Comparison of ENCODE assay signal across 19 mouse cellular contexts in the genomic region with DNA sequence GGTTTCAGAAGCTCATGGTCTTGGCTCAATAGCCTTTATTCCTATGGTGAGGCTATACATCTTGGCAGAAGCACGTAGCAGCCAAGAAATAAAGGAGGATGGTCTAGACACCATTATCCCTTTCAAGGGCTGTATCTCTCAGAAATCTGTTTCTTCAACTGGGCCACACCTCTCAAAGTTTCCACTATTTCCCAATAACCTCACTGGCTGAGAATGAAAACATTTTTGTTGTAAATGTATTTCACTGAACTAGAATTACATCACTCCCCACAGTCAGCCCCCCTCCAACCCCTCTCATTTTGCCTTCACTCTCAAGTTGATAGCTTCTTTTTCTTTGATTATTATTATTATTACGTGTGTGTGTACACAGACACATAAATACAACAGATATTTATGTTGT.
A peak's percentile ranks its signal among the peaks of the same experiment; 100 is the strongest.
DNase-seq lines count a peak whose midpoint lies in the region; ATAC-seq and TF ChIP-seq lines count a peak whose summit lies in the region.
"Had no signal": no experiment of that assay in that cellular context is flagged by ENCODE, and none has a peak within 500 bp of the region (broad histone marks: within the 10 kb centered on the region; RNA-seq: fewer than 3 reads in every experiment).

No protein-coding gene starts in this region.

- no peak overlapping the region for H3K4me3 ChIP-seq in heart, embryonic 15.5 days
- H3K4me3 ChIP-seq in heart, adult 2 months, result no peak overlapping the region
- H3K4me3 ChIP-seq in lung, adult 2 months (replicated peaks; ENCODE audit: extremely low read depth, low read depth, low read length), result no peak overlapping the region
- no peak overlapping the region for H3K4me3 ChIP-seq in cerebellum, adult 2 months (replicated peaks; ENCODE audit: insufficient read depth, low read depth, low read length)
- H3K4me3 ChIP-seq: embryonic facial prominence, embryonic 10.5 days; embryonic facial prominence, embryonic 12.5 days; forebrain, embryonic 13.5 days; forebrain, embryonic 15.5 days had no signal

- no peak overlapping the region for H3K9ac ChIP-seq in heart, embryonic 15.5 days
- H3K9ac ChIP-seq in heart, adult 2 months (ENCODE audit: low read depth, low read length), result no peak overlapping the region
- H3K9ac ChIP-seq: embryonic facial prominence, embryonic 12.5 days; forebrain, embryonic 13.5 days; forebrain, embryonic 15.5 days had no signal

- no peak for TF ChIP-seq EP300 in heart, adult 2 months (IDR thresholded peaks at IDR 0.05; ENCODE audit: insufficient read depth, low read depth, low read length)

- ATAC-seq in heart, embryonic 15.5 days (replicated peaks; ENCODE audit: insufficient number of reproducible peaks, insufficient read depth, low FRiP score, low read depth), result 0 out of 2 replicates have a peak, but pooled peaks have one; percentile 18
- ATAC-seq in granulocyte monocyte progenitor cell, adult 5-6 weeks (replicated peaks; ENCODE audit: poor library complexity, severe bottlenecking), result peak; percentile 44
- ATAC-seq in megakaryocyte progenitor cell, adult 5-6 weeks (replicated peaks; ENCODE audit: poor library complexity), result peak; percentile 26; the same call in 1 of the 2 replicates
- ATAC-seq: forebrain, embryonic 13.5 days; forebrain, embryonic 15.5 days had no signal

- no peak for TF ChIP-seq POLR2A in heart, adult 2 months (IDR thresholded peaks at IDR 0.05; ENCODE audit: insufficient read depth, low read depth, low read length)
- no peak for TF ChIP-seq POLR2A in lung, adult 2 months (IDR thresholded peaks at IDR 0.05; ENCODE audit: borderline replicate concordance, extremely low read depth, low read depth, low read length)
- TF ChIP-seq POLR2A in cerebellum, adult 2 months (IDR thresholded peaks at IDR 0.05; ENCODE audit: borderline replicate concordance, insufficient read depth, low read length), result no peak

- intact Hi-C loops in heart, adult 2 months (cut with DNase I), result loop anchor here (5.0 kb wide), 1 partner anchor 94 kb away; no protein-coding TSS in a partner anchor

- TF ChIP-seq CTCF in heart, adult 2 months (IDR thresholded peaks at IDR 0.05), result no peak
- TF ChIP-seq CTCF in lung, adult 2 months (IDR thresholded peaks at IDR 0.05; ENCODE audit: insufficient read depth, low read length), result no peak
- no peak for TF ChIP-seq CTCF in cerebellum, adult 2 months (IDR thresholded peaks at IDR 0.05; ENCODE audit: borderline replicate concordance, insufficient read depth, low read depth, low read length)

- WGBS in heart, embryonic 15.5 days, result 73% methylated on average over 2 of the region's 2 CpGs
- 82% methylated on average over 2 of the region's 2 CpGs for WGBS in heart, adult 2 months
- 73% methylated on average over 2 of the region's 2 CpGs for WGBS in lung, adult 2 months
- 61% methylated on average over 2 of the region's 2 CpGs for WGBS in cerebellum, adult 2 months

- no peaks in the 10 kb centered on the region for H3K27me3 ChIP-seq in heart, embryonic 15.5 days
- no peaks in the 10 kb centered on the region for H3K27me3 ChIP-seq in heart, adult 2 months (ENCODE audit: control insufficient read depth, insufficient read depth, low read length)
- no peaks in the 10 kb centered on the region for H3K27me3 ChIP-seq in cerebellum, adult 2 months (ENCODE audit: control insufficient read depth, insufficient read depth, low read length)
- H3K27me3 ChIP-seq: embryonic facial prominence, embryonic 12.5 days; forebrain, embryonic 13.5 days; forebrain, embryonic 15.5 days had no signal

- H3K36me3 ChIP-seq in heart, embryonic 15.5 days, result no peaks in the 10 kb centered on the region
- peaks cover 12% of the 10 kb centered on the region for H3K36me3 ChIP-seq in heart, adult 2 months (ENCODE audit: control insufficient read depth, insufficient read depth, low read length)
- H3K36me3 ChIP-seq: embryonic facial prominence, embryonic 10.5 days; embryonic facial prominence, embryonic 12.5 days; forebrain, embryonic 15.5 days had no signal

- peaks cover 33% of the 10 kb centered on the region for H3K4me1 ChIP-seq in heart, embryonic 15.5 days (replicated peaks)
- H3K4me1 ChIP-seq in heart, adult 2 months (ENCODE audit: control insufficient read depth, insufficient read depth, low read length), result peaks cover 7% of the 10 kb centered on the region
- 0 out of 2 replicates have a peak, but pooled peaks cover 3% of the 10 kb centered on the region for H3K4me1 ChIP-seq in lung, adult 2 months (ENCODE audit: control insufficient read depth, insufficient read depth, low read length)
- H3K4me1 ChIP-seq in cerebellum, adult 2 months (ENCODE audit: control insufficient read depth, insufficient read depth, low read length), result no peaks in the 10 kb centered on the region
- H3K4me1 ChIP-seq: embryonic facial prominence, embryonic 10.5 days; embryonic facial prominence, embryonic 12.5 days; forebrain, embryonic 15.5 days had no signal

- H3K79me2 ChIP-seq in heart, adult 2 months (replicated peaks; ENCODE audit: control insufficient read depth, insufficient read depth, low read length), result peaks cover 3% of the 10 kb centered on the region

- no peaks in the 10 kb centered on the region for H3K9me3 ChIP-seq in heart, embryonic 15.5 days (replicated peaks)
- H3K9me3 ChIP-seq: embryonic facial prominence, embryonic 10.5 days; embryonic facial prominence, embryonic 12.5 days; forebrain, embryonic 13.5 days; forebrain, embryonic 15.5 days had no signal

- H3K27ac ChIP-seq in heart, embryonic 15.5 days, result no peak overlapping the region
- no peak overlapping the region for H3K27ac ChIP-seq in heart, adult 2 months
- H3K27ac ChIP-seq in cerebellum, adult 2 months (ENCODE audit: insufficient read depth, low read length), result no peak overlapping the region
- H3K27ac ChIP-seq: embryonic facial prominence, embryonic 10.5 days; embryonic facial prominence, embryonic 12.5 days; forebrain, embryonic 13.5 days; forebrain, embryonic 15.5 days had no signal

- H3K4me2 ChIP-seq in heart, embryonic 15.5 days, result no peak overlapping the region
- H3K4me2 ChIP-seq: embryonic facial prominence, embryonic 12.5 days; forebrain, embryonic 13.5 days; forebrain, embryonic 15.5 days had no signal

- no peak for DNase-seq in heart, adult 2 months
- DNase-seq in lung, postnatal 10 days, result peak; percentile 14
- DNase-seq in lung, adult 2 months, result no peak
- no peak for DNase-seq in cerebellum, adult 2 months
- DNase-seq: adrenal gland, adult 2 months; adrenal gland, postnatal 10 days; adrenal gland, postnatal 25 days; cerebellum, adult 11 months; cerebellum, adult 18-20 months; cerebellum, adult 9-10 months; cerebellum, postnatal 10 days; cerebellum, postnatal 25 days had no signal
